Mouse (Mus musculus): ENCODE measurements at regions not wholly inside any gene's neighbourhood (a gene's known extent, or its start where the extent isn't known, plus 50 kb on each side); places are given as distances from the start of the nearest gene placed in this dataset.

- Histone ChIP-seq H3K27me3 (ENCODE audit: control insufficient read depth, insufficient read depth, low read length) (no peaks in the 10 kb centered on the region), H3K27ac (ENCODE audit: low read depth, low read length) (no peak overlapping the region), H3K36me3 (ENCODE audit: control insufficient read depth, insufficient read depth, low read length) (no peaks in the 10 kb centered on the region), H3K4me2 (ENCODE audit: low read depth, low read length) (no peak overlapping the region), H3K9me3 (ENCODE audit: control insufficient read depth, low read length) (no peaks in the 10 kb centered on the region), H3K4me3 (ENCODE audit: low read depth, low read length) (no peak overlapping the region), H3K4me1 (ENCODE audit: control insufficient read depth, insufficient read depth, low read length) (no peaks in the 10 kb centered on the region), H3K9ac (replicated peaks; ENCODE audit: low read depth, low read length) (no peak overlapping the region)
- ATAC-seq (ENCODE audit: low read depth) = no peak
- 64% methylated on average over 6 of the region's 6 CpGs for WGBS
Measured at GRCm38 (mm10) chr3:143985349-143986199, 219.4 kb downstream of the Lmo4 start.

- no peaks in the 10 kb centered on the region for H3K36me3 ChIP-seq (ENCODE audit: control insufficient read depth, insufficient read depth, low read length)
- 93% methylated on average over 2 of the region's 2 CpGs for WGBS
- H3K4me3 ChIP-seq (ENCODE audit: low read depth, low read length) = no peak overlapping the region
- no peak overlapping the region for H3K27ac ChIP-seq (ENCODE audit: low read depth, low read length)
- no peak overlapping the region for H3K9ac ChIP-seq (replicated peaks; ENCODE audit: low read depth, low read length)
- no peaks in the 10 kb centered on the region for H3K4me1 ChIP-seq (ENCODE audit: control insufficient read depth, insufficient read depth, low read length)
- no peaks in the 10 kb centered on the region for H3K9me3 ChIP-seq (ENCODE audit: control insufficient read depth, low read length)
- H3K4me2 ChIP-seq (ENCODE audit: low read depth, low read length) = no peak overlapping the region
- ATAC-seq (ENCODE audit: low read depth) = no peak
- H3K27me3 ChIP-seq (ENCODE audit: control insufficient read depth, insufficient read depth, low read length) = no peaks in the 10 kb centered on the region
Measured at GRCm38 (mm10) chr3:143978703-143979102, 226.3 kb downstream of the Lmo4 start.

GRCm38 (mm10) chr3:143977886-143978447 lies 227.1 kb downstream of the Lmo4 start:
- Histone ChIP-seq H3K27ac (ENCODE audit: low read depth, low read length) (no peak overlapping the region), H3K9me3 (ENCODE audit: control insufficient read depth, low read length) (no peaks in the 10 kb centered on the region), H3K9ac (replicated peaks; ENCODE audit: low read depth, low read length) (no peak overlapping the region), H3K27me3 (ENCODE audit: control insufficient read depth, insufficient read depth, low read length) (no peaks in the 10 kb centered on the region), H3K4me1 (ENCODE audit: control insufficient read depth, insufficient read depth, low read length) (no peaks in the 10 kb centered on the region), H3K36me3 (ENCODE audit: control insufficient read depth, insufficient read depth, low read length) (no peaks in the 10 kb centered on the region), H3K4me2 (ENCODE audit: low read depth, low read length) (no peak overlapping the region), H3K4me3 (ENCODE audit: low read depth, low read length) (no peak overlapping the region)
- ATAC-seq (ENCODE audit: low read depth) = no peak
- 90% methylated on average over 7 of the region's 7 CpGs for WGBS

- WGBS = 88% methylated on average over 9 of the region's 9 CpGs
- no peak for ATAC-seq (ENCODE audit: low read depth)
- Histone ChIP-seq H3K9me3 (ENCODE audit: control insufficient read depth, low read length) (no peaks in the 10 kb centered on the region), H3K4me3 (ENCODE audit: low read depth, low read length) (no peak overlapping the region), H3K36me3 (ENCODE audit: control insufficient read depth, insufficient read depth, low read length) (no peaks in the 10 kb centered on the region), H3K27ac (ENCODE audit: low read depth, low read length) (no peak overlapping the region), H3K27me3 (ENCODE audit: control insufficient read depth, insufficient read depth, low read length) (no peaks in the 10 kb centered on the region), H3K9ac (replicated peaks; ENCODE audit: low read depth, low read length) (no peak overlapping the region), H3K4me1 (ENCODE audit: control insufficient read depth, insufficient read depth, low read length) (no peaks in the 10 kb centered on the region), H3K4me2 (ENCODE audit: low read depth, low read length) (no peak overlapping the region)
Measured at GRCm38 (mm10) chr3:143973582-143973981, 231.4 kb downstream of the Lmo4 start.

GRCm38 (mm10) chr3:143972351-143972750 lies 232.7 kb downstream of the Lmo4 start:
- no peak overlapping the region for H3K9ac ChIP-seq (replicated peaks; ENCODE audit: low read depth, low read length)
- H3K4me3 ChIP-seq (ENCODE audit: low read depth, low read length) = no peak overlapping the region

GRCm38 (mm10) chr3:143970771-143971170 lies 234.2 kb downstream of the Lmo4 start:
- Histone ChIP-seq H3K27ac (ENCODE audit: low read depth, low read length) (no peak overlapping the region), H3K36me3 (ENCODE audit: control insufficient read depth, insufficient read depth, low read length) (no peaks in the 10 kb centered on the region), H3K4me1 (ENCODE audit: control insufficient read depth, insufficient read depth, low read length) (no peaks in the 10 kb centered on the region), H3K4me2 (ENCODE audit: low read depth, low read length) (no peak overlapping the region), H3K9me3 (ENCODE audit: control insufficient read depth, low read length) (no peaks in the 10 kb centered on the region), H3K4me3 (ENCODE audit: low read depth, low read length) (no peak overlapping the region), H3K9ac (replicated peaks; ENCODE audit: low read depth, low read length) (no peak overlapping the region), H3K27me3 (ENCODE audit: control insufficient read depth, insufficient read depth, low read length) (no peaks in the 10 kb centered on the region)
- 77% methylated on average over 11 of the region's 11 CpGs for WGBS
- no peak for ATAC-seq (ENCODE audit: low read depth)

More at GRCm38 (mm10) chr3:143972351-143972750, 232.7 kb downstream of the Lmo4 start:
- Histone ChIP-seq H3K36me3 (ENCODE audit: control insufficient read depth, insufficient read depth, low read length) (no peaks in the 10 kb centered on the region), H3K27ac (ENCODE audit: low read depth, low read length) (no peak overlapping the region), H3K4me1 (ENCODE audit: control insufficient read depth, insufficient read depth, low read length) (no peaks in the 10 kb centered on the region), H3K27me3 (ENCODE audit: control insufficient read depth, insufficient read depth, low read length) (no peaks in the 10 kb centered on the region), H3K9me3 (ENCODE audit: control insufficient read depth, low read length) (no peaks in the 10 kb centered on the region), H3K4me2 (ENCODE audit: low read depth, low read length) (no peak overlapping the region)
- no peak for ATAC-seq (ENCODE audit: low read depth)

GRCm38 (mm10) chr3:143955508-143955907 lies 249.5 kb downstream of the Lmo4 start:
- Histone ChIP-seq H3K4me1 (ENCODE audit: control insufficient read depth, insufficient read depth, low read length) (no peaks in the 10 kb centered on the region), H3K36me3 (ENCODE audit: control insufficient read depth, insufficient read depth, low read length) (no peaks in the 10 kb centered on the region), H3K4me3 (ENCODE audit: low read depth, low read length) (no peak overlapping the region), H3K4me2 (ENCODE audit: low read depth, low read length) (no peak overlapping the region), H3K9me3 (ENCODE audit: control insufficient read depth, low read length) (no peaks in the 10 kb centered on the region), H3K27ac (ENCODE audit: low read depth, low read length) (no peak overlapping the region), H3K9ac (replicated peaks; ENCODE audit: low read depth, low read length) (no peak overlapping the region), H3K27me3 (ENCODE audit: control insufficient read depth, insufficient read depth, low read length) (no peaks in the 10 kb centered on the region)
- ATAC-seq (ENCODE audit: low read depth) = no peak
- 94% methylated on average over 7 of the region's 7 CpGs for WGBS

GRCm38 (mm10) chr3:143954822-143955221 lies 250.2 kb downstream of the Lmo4 start:
- no peak overlapping the region for H3K4me3 ChIP-seq (ENCODE audit: low read depth, low read length)
- ATAC-seq (ENCODE audit: low read depth) = no peak
- no peaks in the 10 kb centered on the region for H3K27me3 ChIP-seq (ENCODE audit: control insufficient read depth, insufficient read depth, low read length)
- H3K9me3 ChIP-seq (ENCODE audit: control insufficient read depth, low read length) = no peaks in the 10 kb centered on the region
- no peaks in the 10 kb centered on the region for H3K4me1 ChIP-seq (ENCODE audit: control insufficient read depth, insufficient read depth, low read length)
- no peak overlapping the region for H3K27ac ChIP-seq (ENCODE audit: low read depth, low read length)
- H3K36me3 ChIP-seq (ENCODE audit: control insufficient read depth, insufficient read depth, low read length) = no peaks in the 10 kb centered on the region
- H3K9ac ChIP-seq (replicated peaks; ENCODE audit: low read depth, low read length) = no peak overlapping the region
- no peak overlapping the region for H3K4me2 ChIP-seq (ENCODE audit: low read depth, low read length)
- 89% methylated on average over 7 of the region's 7 CpGs for WGBS

GRCm38 (mm10) chr3:143952289-143952688 lies 252.7 kb downstream of the Lmo4 start:
- Histone ChIP-seq H3K27me3 (ENCODE audit: control insufficient read depth, insufficient read depth, low read length) (no peaks in the 10 kb centered on the region), H3K27ac (ENCODE audit: low read depth, low read length) (no peak overlapping the region), H3K4me2 (ENCODE audit: low read depth, low read length) (no peak overlapping the region), H3K4me1 (ENCODE audit: control insufficient read depth, insufficient read depth, low read length) (0 out of 2 replicates have a peak, but pooled peaks cover 3% of the 10 kb centered on the region), H3K9ac (replicated peaks; ENCODE audit: low read depth, low read length) (no peak overlapping the region), H3K4me3 (ENCODE audit: low read depth, low read length) (no peak overlapping the region), H3K36me3 (ENCODE audit: control insufficient read depth, insufficient read depth, low read length) (no peaks in the 10 kb centered on the region), H3K9me3 (ENCODE audit: control insufficient read depth, low read length) (no peaks in the 10 kb centered on the region)
- 85% methylated on average over 8 of the region's 8 CpGs for WGBS
- no peak for ATAC-seq (ENCODE audit: low read depth)

Measured in neural tube, embryonic 14.5 days (tissue).